In the genomic region with DNA sequence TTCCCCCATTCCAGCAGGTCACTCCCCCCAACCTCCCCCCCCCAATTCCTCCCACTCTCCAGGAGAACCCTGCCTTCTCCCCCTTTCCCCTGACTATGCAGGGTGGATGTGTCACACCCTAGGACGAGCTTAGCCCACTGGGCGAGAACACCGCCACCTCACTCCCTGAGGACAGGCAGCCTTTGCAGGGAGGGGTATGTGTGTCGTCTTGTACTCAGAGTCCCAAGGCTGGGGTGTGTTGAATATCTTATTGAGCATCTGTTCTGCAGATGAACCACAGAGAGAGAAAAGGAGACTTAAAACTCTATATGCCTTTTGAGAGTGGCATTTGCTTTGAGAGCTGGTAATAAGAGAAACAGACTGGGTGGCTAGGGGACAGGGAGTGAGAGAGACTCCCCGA, we compare ENCODE assay signal across 23 mouse cellular contexts. TPM values are rescaled to one million over a fixed set of nuclear protein-coding genes. Genes with fewer than 3 reads are reported as not detected.
A peak's percentile ranks its signal among the peaks of the same experiment; 100 is the strongest.
DNase-seq lines count a peak whose midpoint lies in the region; ATAC-seq and TF ChIP-seq lines count a peak whose summit lies in the region.
"Had no signal": no experiment of that assay in that cellular context is flagged by ENCODE, and none has a peak within 500 bp of the region (broad histone marks: within the 10 kb centered on the region; RNA-seq: fewer than 3 reads in every experiment).

No protein-coding gene starts in this region.

- TF ChIP-seq CTCF in layer of hippocampus, adult 2 months (conservative IDR thresholded peaks at IDR 0.05), result no peak

- peak overlapping the region; percentile 73 for H3K27ac ChIP-seq in layer of hippocampus, adult 2 months
- peak overlapping the region; percentile 54; the same call in 1 of the 2 replicates for H3K27ac ChIP-seq in embryonic facial prominence, embryonic 14.5 days (replicated peaks; ENCODE audit: low read depth, low read length)
- no peak overlapping the region for H3K27ac ChIP-seq in hindbrain, embryonic 12.5 days
- H3K27ac ChIP-seq: forebrain, embryonic 10.5 days; heart, adult 2 months; heart, embryonic 15.5 days; hindbrain, embryonic 10.5 days; hindbrain, embryonic 15.5 days had no signal

- WGBS in embryonic facial prominence, embryonic 14.5 days, result 62% methylated on average over 5 of the region's 5 CpGs
- WGBS in hindbrain, embryonic 12.5 days, result 70% methylated on average over 5 of the region's 5 CpGs

- H3K27me3 ChIP-seq in embryonic facial prominence, embryonic 14.5 days (replicated peaks; ENCODE audit: control insufficient read depth, insufficient read depth, low read length), result no peaks in the 10 kb centered on the region
- no peaks in the 10 kb centered on the region for H3K27me3 ChIP-seq in hindbrain, embryonic 12.5 days
- H3K27me3 ChIP-seq: CH12.LX; heart, embryonic 15.5 days; hindbrain, embryonic 15.5 days; Patski had no signal

- peaks cover 19% of the 10 kb centered on the region for H3K36me3 ChIP-seq in embryonic facial prominence, embryonic 14.5 days (ENCODE audit: control insufficient read depth, insufficient read depth, low read length)
- H3K36me3 ChIP-seq in hindbrain, embryonic 12.5 days, result peaks cover 23% of the 10 kb centered on the region
- H3K36me3 ChIP-seq: hindbrain, embryonic 15.5 days had no signal

- H3K9ac ChIP-seq in embryonic facial prominence, embryonic 14.5 days (ENCODE audit: low read depth, low read length), result no peak overlapping the region
- H3K9ac ChIP-seq in hindbrain, embryonic 12.5 days, result no peak overlapping the region
- H3K9ac ChIP-seq: heart, embryonic 15.5 days; hindbrain, embryonic 15.5 days had no signal

- peak in 1 of 2 experiments; percentile 57 for DNase-seq in layer of hippocampus, adult 2 months (ENCODE audit: low spot score in 2 of 2)
- DNase-seq in layer of hippocampus, adult 11-12 months (ENCODE audit: low spot score), result no peak
- peak; percentile 73 for DNase-seq in brain, adult 2 months (ENCODE audit: low read depth, low spot score)
- peak; percentile 17 for DNase-seq in embryonic facial prominence, embryonic 14.5 days (ENCODE audit: low spot score)
- DNase-seq in telencephalon, adult 2 months (ENCODE audit: low read depth, low spot score), result peak; percentile 53
- DNase-seq: adrenal gland, adult 2 months; adrenal gland, postnatal 25 days; cerebellum, adult 2 months; cerebellum, postnatal 10 days; gastrocnemius, postnatal 14 days; heart, adult 2 months; heart, postnatal 14 days had no signal

- H3K9me3 ChIP-seq in embryonic facial prominence, embryonic 14.5 days (ENCODE audit: control insufficient read depth, low read length), result no peaks in the 10 kb centered on the region
- no peaks in the 10 kb centered on the region for H3K9me3 ChIP-seq in hindbrain, embryonic 12.5 days (replicated peaks)
- H3K9me3 ChIP-seq: forebrain, embryonic 10.5 days; heart, embryonic 15.5 days; hindbrain, embryonic 10.5 days; hindbrain, embryonic 15.5 days had no signal

- H3K4me1 ChIP-seq in embryonic facial prominence, embryonic 14.5 days (ENCODE audit: control insufficient read depth, insufficient read depth, low read length), result peaks cover 18% of the 10 kb centered on the region
- peaks cover 19% of the 10 kb centered on the region for H3K4me1 ChIP-seq in hindbrain, embryonic 12.5 days

- H3K4me3 ChIP-seq in layer of hippocampus, adult 2 months, result no peak overlapping the region
- H3K4me3 ChIP-seq in embryonic facial prominence, embryonic 14.5 days (ENCODE audit: low read depth, low read length), result no peak overlapping the region
- no peak overlapping the region for H3K4me3 ChIP-seq in hindbrain, embryonic 12.5 days
- H3K4me3 ChIP-seq: erythroblast, embryonic 14.5 days; forebrain, embryonic 10.5 days; heart, adult 2 months; heart, embryonic 15.5 days; hindbrain, embryonic 10.5 days; hindbrain, embryonic 15.5 days had no signal

- no peak overlapping the region for H3K4me2 ChIP-seq in embryonic facial prominence, embryonic 14.5 days (ENCODE audit: low read depth, low read length)
- no peak overlapping the region for H3K4me2 ChIP-seq in hindbrain, embryonic 12.5 days (replicated peaks)
- H3K4me2 ChIP-seq: heart, embryonic 11.5 days; heart, embryonic 15.5 days; hindbrain, embryonic 15.5 days had no signal

- ATAC-seq in embryonic facial prominence, embryonic 14.5 days (ENCODE audit: low read depth), result no peak
- no peak for ATAC-seq in hindbrain, embryonic 12.5 days (ENCODE audit: low FRiP score)
- ATAC-seq: activated CD4-positive, CD25-positive, alpha-beta regulatory T cell, adult 4 months; forebrain, embryonic 14.5 days; Patski had no signal

RNA-seq across cellular contexts. Expression of gene Tctn1, which starts 27.1 kb away (rescaled TPM):
- 10 to 100 TPM; 15.2 TPM for total RNA-seq in layer of hippocampus, adult 2 months (2021)
- polyA plus RNA-seq in embryonic facial prominence, embryonic 14.5 days (2014; fragmentation: Nextera tagmentation; extraction: Ambion mirVana), result 5.1 and 7.3 TPM in 2 replicates
- polyA plus RNA-seq in hindbrain, embryonic 12.5 days (2016; fragmentation: Nextera tagmentation; extraction: Ambion mirVana), result 7.5 and 7.7 TPM in 2 replicates

RNA-seq across cellular contexts. Expression of gene Hvcn1, which starts 30.6 kb away (rescaled TPM):
- total RNA-seq in layer of hippocampus, adult 2 months (2021), result 1 to 10 TPM; 2.6 to 3.0 TPM
- 7.9 and 12.3 TPM in 2 replicates for polyA plus RNA-seq in embryonic facial prominence, embryonic 14.5 days (2014; fragmentation: Nextera tagmentation; extraction: Ambion mirVana)
- polyA plus RNA-seq in hindbrain, embryonic 12.5 days (2016; fragmentation: Nextera tagmentation; extraction: Ambion mirVana), result 6.5 and 6.7 TPM in 2 replicates

RNA-seq across cellular contexts. Expression of gene Pptc7, which starts 47.0 kb away (rescaled TPM):
- total RNA-seq in layer of hippocampus, adult 2 months (2021), result 10 to 100 TPM; 39.8 to 41.1 TPM
- polyA plus RNA-seq in embryonic facial prominence, embryonic 14.5 days (2014; fragmentation: Nextera tagmentation; extraction: Ambion mirVana), result 7.9 and 8.1 TPM in 2 replicates
- 10.8 and 11.1 TPM in 2 replicates for polyA plus RNA-seq in hindbrain, embryonic 12.5 days (2016; fragmentation: Nextera tagmentation; extraction: Ambion mirVana)
